Mouse (Mus musculus) frontal cortex, postnatal 25 days (tissue): Measurements from ENCODE around the gene Kcnj3.

ENCODE experiments used
- DNase-seq, 2 experiments: peaks; one replicate each; pipeline ENCODE4 v3.0.0; 2022; ENCODE audit warnings: low spot score in 2 of 2

Kcnj3 gene

DNA sequence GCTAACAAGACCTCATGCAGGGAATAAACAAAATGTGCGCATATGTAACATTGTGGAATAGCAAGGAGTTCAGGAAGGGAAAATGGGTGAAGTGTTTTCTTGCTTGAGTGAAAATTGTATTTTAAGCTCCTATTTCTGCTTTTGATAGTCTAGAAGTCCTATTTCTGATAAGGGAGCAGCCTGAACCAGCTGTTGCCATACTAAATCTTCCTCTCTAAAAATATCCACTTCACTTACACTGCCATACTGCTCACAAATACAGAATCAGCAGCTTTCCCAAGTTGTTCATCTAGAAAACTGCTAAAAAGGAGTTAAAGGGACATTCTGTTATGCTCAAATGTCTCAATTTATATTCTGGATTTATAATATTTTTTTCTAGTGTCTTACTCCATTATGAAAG, 69.9 kb downstream of the Kcnj3 start:
- no peak for DNase-seq

DNA sequence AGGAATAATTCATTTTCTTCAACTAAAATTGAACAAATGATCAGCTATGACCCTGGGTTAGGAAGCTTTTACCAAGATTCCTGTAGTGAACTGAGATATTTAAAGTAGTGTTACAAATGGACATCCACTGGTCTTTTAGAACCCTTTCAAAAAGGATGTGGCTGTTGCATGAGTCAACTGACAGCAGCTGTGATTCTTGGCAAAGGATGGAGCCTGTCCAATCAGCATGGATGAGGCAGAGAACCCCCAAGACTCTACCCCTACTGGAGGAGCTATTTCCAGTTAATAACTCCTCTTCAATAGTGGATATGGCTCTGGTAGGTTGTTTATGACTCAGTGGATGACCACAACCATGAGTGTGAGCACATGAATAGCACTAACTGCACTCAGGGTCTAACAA, 81.5 kb downstream of the Kcnj3 start:
- no peak for DNase-seq

DNA sequence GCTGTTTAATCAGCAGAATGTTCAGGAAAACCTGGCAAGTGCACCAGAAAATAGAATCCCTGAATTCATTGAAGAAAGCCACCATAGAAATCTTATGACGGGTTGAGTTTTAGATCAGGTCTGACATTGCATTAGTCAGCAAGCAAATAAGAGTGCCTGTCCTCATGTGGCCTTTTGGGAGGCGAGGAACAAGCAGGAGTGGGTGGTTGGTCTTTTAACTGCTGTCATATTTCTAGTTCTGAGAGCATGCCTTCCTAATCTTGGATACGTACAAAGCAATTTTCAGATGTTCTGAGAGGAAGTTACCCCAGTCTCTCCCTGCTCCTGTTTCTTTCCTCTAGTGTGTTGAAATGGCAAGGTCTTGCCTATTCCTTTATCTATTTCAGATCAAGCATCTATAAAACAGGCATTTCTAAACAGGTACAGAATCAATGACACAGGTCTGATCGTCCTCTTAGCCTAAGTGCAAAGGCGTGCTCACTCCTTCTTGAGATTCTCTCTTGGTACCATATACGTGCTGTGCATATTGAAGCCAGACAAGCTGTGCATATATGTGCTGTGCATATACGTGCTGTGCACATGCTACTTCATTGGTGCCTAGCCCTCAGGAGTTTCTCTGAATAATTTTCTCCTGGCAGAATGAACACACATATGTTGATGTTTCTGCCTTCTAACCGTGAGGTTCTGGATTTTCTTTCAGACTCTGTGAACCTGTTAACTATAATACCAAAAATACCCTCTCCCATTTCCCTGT, 97.1 kb downstream of the Kcnj3 start:
- no peak for DNase-seq

DNA sequence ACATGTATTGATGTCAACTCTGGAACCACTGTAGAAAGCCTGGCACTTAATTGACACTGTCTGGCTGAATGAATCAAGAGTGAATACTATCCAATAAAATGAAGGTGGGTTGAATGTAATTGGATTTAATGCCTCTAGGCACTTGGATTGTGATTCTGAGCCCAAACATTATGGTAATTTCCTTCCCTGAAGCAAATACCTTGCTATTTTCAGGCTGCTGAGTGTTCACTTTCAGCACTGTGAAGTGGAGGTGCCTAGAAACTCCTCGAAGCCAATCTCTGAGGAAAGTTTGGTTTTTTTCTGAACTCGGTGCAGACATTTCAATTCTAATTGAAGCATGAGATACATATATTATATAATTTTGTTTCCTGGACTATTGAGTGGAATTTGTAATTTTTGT, 99.2 kb downstream of the Kcnj3 start:
- DNase-seq = no peak

DNA sequence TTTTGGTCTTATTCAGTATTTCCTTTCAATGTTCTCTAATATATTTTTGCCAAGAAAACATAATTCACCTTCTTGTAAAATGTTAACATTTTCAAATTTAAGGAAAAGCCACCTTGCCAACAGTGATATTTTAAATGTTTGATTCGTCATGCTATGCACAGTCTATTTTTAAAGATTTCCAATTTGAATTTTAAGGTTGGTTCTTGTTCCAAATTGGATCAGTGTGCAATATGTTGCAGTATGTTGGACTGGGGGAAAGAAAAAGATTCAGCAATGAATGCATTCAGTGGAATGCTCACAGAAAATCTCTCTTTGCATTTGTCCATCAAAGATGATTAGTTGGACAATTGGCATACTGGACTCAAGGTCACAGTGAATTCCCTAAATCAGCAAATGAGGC, 99.7 kb downstream of the Kcnj3 start:
- DNase-seq = no peak

DNA sequence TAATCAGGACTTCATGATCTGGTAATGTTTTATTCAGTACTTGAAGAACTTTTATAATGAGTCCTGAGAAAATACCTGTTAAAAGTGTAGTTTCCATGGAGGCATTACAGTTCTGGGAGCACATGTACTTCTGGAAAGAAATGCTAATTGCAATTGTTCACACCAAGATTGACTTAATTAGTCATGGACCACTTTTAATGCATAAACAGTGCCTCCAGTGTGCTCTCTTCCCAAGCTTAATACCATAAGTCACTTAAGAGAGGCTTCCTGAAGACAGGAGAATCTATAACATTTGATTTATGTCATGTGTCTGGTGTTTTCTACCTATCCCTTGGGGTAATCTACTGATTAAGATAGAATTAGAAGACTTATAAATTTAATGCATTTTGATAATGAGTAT, 111.8 kb downstream of the Kcnj3 start:
- DNase-seq = no peak

DNA sequence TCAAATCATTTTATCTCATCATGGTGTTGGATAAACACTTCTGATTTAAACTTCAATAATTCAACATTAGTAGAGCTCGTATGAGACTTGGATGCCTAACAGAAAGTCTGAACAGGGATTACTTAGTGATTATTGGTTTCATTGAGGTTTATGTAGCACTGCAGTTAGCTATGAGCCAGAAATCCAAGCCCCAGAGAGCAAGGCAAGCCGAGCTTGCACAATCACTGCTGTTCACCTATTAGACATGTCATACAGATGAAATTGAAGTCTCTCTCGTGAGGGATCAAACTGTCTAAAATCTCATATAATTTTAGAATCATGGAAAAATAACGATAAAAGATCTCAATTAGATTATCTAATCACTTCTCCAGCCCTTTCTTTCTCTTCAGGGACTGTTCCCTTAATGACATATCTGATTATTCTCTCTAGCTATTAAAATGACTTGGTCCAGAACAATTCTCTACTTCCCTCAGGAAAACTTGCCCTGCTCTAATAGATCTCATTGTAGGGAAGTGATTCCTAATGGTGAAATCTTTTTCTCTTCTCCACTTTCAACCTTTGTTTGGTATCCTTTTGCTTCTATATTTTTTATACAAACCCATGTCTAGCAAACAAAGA, 122.7 kb downstream of the Kcnj3 start:
- DNase-seq = no peak

DNA sequence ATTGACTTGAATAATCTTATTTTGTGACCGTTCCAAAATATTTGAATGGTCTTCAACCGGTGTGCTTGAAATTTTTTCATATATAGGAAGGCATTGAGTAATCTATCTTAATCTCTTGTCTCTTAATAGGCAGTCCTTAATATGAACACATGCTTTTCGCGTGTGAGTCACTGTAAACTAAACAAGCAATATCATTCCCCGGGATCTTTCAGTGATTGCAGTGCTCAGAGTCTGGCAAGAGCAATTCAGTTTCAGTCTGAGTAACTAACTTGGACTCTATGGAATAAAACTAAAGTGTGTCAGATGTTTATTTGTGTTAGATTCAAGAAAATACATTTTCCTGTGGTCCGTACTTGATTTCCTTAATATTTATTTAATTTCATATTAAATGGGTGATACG, 133.5 kb downstream of the Kcnj3 start:
- no peak for DNase-seq

DNA sequence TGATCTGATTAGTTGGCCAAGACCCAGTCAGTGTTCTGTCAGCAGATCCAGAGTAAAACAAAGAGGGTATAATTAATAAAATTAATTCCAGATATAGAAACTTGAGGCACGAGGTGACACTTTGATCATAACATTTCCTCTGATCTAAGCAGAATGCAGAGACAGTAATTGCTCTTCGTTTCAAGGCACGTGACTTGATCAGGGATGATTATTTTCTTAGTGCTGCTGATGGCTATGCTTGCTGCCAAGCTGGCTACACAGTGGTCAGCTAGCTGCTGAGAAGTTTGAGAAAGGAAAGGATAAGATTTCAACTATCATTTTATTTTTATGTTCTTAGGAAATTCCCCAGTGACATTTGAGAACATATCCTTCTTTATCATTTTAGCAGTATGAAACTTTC, 135.7 kb downstream of the Kcnj3 start:
- DNase-seq = no peak

DNA sequence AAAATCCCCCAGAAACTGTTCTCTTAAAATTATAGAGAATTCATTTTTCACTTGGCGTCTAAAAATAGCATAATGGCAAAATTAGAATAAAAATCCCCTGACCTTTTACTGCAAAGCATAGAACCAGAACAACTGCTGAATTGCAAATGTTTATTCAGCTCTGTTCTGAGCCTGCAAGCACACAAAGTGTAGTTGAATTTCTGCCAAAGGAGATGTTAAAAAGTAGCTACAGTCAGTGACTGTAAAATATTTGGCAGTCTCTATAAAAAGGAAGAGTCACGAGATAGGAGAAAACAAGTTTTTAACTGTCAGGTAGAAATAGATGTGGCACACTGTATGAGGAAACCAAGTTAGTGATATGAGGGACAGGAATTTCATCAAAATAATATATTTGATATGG, 144.5 kb downstream of the Kcnj3 start:
- no peak for DNase-seq

DNA sequence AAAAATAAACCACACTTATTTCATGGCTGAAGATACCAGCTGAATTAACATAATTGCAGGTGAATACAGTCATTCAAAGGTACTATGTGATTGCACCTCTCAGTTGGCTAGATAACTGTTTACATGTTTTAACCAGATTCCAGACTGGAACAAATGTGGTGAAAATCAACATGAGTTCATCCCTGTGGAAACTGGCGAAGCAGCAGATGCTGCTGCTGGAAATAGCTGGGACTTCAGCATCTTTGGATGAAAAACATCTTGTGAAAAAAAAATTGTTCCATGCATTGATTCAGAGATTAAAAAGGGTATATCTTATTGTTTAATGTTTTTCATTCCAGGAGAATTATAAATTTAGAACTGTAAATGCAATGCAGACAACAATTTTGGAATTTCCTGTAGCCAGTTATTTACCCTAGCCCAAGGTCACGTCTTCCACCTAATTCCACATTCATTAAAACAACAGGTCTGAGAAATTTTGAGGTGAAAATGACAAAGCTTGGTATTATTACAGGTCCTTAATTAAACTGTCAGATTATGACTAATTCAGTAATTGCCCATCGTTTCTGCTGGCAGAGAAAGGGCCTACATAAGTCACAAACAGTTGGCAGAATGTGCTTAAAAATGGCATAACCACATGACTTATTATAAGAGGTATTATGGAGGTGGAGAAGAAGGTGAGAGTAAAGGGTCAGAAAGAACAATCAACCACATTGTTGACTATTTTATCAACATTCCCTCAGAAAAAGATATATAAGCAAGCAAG, 155.6 kb downstream of the Kcnj3 start:
- DNase-seq = no peak
